Mouse (Mus musculus): ENCODE data around the gene Olfr549.

Gene Olfr549

GRCm38 (mm10) chr7:102575998-102576397 is 26.3 kb downstream of the Olfr549 start:
- in situ Hi-C loops (cut with MboI, MseI): no loop called here

- in situ Hi-C loops (cut with MboI, MseI): no loop called here
These were observed 42.1 kb downstream of the Olfr549 start, which contains the start of gene Olfr551 for GRCm38 (mm10) chr7:102591786-102592185. TSS of gene Olfr551 (minus strand) at chr7:102591886.

- in situ Hi-C loops (cut with MboI, MseI): no loop called here
These were observed 47.8 kb downstream of the Olfr549 start, which contains the start of gene Olfr552 for GRCm38 (mm10) chr7:102597378-102598031. TSS of gene Olfr552 (plus strand) at chr7:102597770.

Measured in regulatory T cell (primary cell).